Mouse (Mus musculus) lung, postnatal 0 days (tissue): Measurements from ENCODE around the gene Olfr577. TPM values are rescaled to one million over a fixed set of nuclear protein-coding genes. Genes with fewer than 3 reads are reported as not detected.

Source experiments
- ATAC-seq: fragments of 200-750 bp; cut with Nextera tagmentation; 2 replicates; pipeline ENCODE4 v1.8.0; 2017; ENCODE audit warnings: moderate library complexity
- DNase-seq: peaks from one replicate; pipeline ENCODE4 v3.0.0-alpha.2; 2016; ENCODE audit warnings: low spot score
- H3K27ac ChIP-seq: fragments of 300-500 bp; sonication (generic); 2 replicates; pipeline ENCODE4 v1.5.1; 2014; ENCODE audit warnings: antibody characterized with exemption, mild to moderate bottlenecking, low read length, mixed read lengths
- H3K27me3 ChIP-seq: fragments of 300-500 bp; sonication (generic); replicated peaks from 2 replicates; pipeline ENCODE4 v1.6.1; 2014; ENCODE audit warnings: low read length, mixed read lengths; ENCODE audit not compliant: insufficient read depth
- H3K36me3 ChIP-seq: fragments of 300-500 bp; sonication (generic); 2 replicates; pipeline ENCODE4 v1.6.1; 2014; ENCODE audit warnings: low read length, mixed read lengths; ENCODE audit not compliant: insufficient read depth
- H3K4me1 ChIP-seq: fragments of 300-500 bp; sonication (generic); 2 replicates; pipeline ENCODE4 v1.6.1; 2014; ENCODE audit warnings: antibody characterized with exemption, low read depth, low read length, mixed read lengths; ENCODE audit not compliant: insufficient read depth
- H3K4me2 ChIP-seq: fragments of 300-500 bp; sonication (generic); replicated peaks from 2 replicates; pipeline ENCODE4 v1.6.1; 2014; ENCODE audit warnings: low read depth, mild to moderate bottlenecking, low read length, moderate library complexity, mixed read lengths
- H3K4me3 ChIP-seq: fragments of 300-500 bp; sonication (generic); 2 replicates; pipeline ENCODE4 v1.5.1; 2014; ENCODE audit warnings: low read depth, low read length
- H3K9ac ChIP-seq: fragments of 300-500 bp; sonication (generic); replicated peaks from 2 replicates; pipeline ENCODE4 v1.6.1; 2014; ENCODE audit warnings: low read depth, mild to moderate bottlenecking
- H3K9me3 ChIP-seq: fragments of 300-500 bp; sonication (generic); 2 replicates; pipeline ENCODE4 v1.6.1; 2016; ENCODE audit warnings: low read length, mixed read lengths
- CTCF ChIP-seq: IDR thresholded peaks from 2 replicates; pipeline ENCODE4 v1.5.1; 2016; ENCODE audit warnings: antibody characterized with exemption, mild to moderate bottlenecking
- EP300 ChIP-seq: IDR thresholded peaks from 2 replicates; pipeline ENCODE4 v1.6.1; 2016; ENCODE audit warnings: antibody characterized with exemption, mild to moderate bottlenecking, control low read depth
- WGBS: fragments of 180-500 bp; shearing (Covaris S2); extraction: QIAGEN DNeasy Blood & Tissue Kit; methylation state at CpG from one replicate; pipeline ENCODE4 v1.1.7; 2014; 5-methylcytosine and 5-hydroxymethylcytosine counted together
- polyA plus RNA-seq: library from polyadenylated mRNA; unstranded; fragments of >200 nt; fragmentation: Nextera tagmentation; extraction: Ambion mirVana; gene quantifications from 2 replicates; pipeline ENCODE4 v1.2.1, GENCODE M21; 2015

Gene Olfr577
- not detected in 2 replicates for polyA plus RNA-seq

GRCm38 (mm10) chr7:102975843-102976242 is at the start of gene Olfr577:
Gene Olfr577 (minus strand): TSS chr7:102975943.
- TF ChIP-seq CTCF: no peak
- TF ChIP-seq EP300: no peak
- H3K4me1 ChIP-seq: no peaks in the 10 kb centered on the region
- no peaks in the 10 kb centered on the region for H3K9me3 ChIP-seq
- H3K4me3 ChIP-seq: no peak within 1 kb of the TSS
- no peak for DNase-seq
- no peaks in the 10 kb centered on the region for H3K36me3 ChIP-seq
- ATAC-seq: no peak
- H3K4me2 ChIP-seq: no peak within 1 kb of the TSS
- 73% methylated on average over 2 of the region's 2 CpGs for WGBS
- no peak within 1 kb of the TSS for H3K9ac ChIP-seq
- no peaks in the 10 kb centered on the region for H3K27me3 ChIP-seq
- H3K27ac ChIP-seq: no peak within 1 kb of the TSS

- H3K36me3 ChIP-seq: no peaks in the 10 kb centered on the region
- H3K4me3 ChIP-seq: no peak within 1 kb of the TSS
- whole genome bisulfite sequencing: 48% methylated on average over 3 of the region's 3 CpGs
- no peak within 1 kb of the TSS for H3K27ac ChIP-seq
- no peak within 1 kb of the TSS for H3K9ac ChIP-seq
- DNase-seq: no peak
- H3K9me3 ChIP-seq: no peaks in the 10 kb centered on the region
- TF ChIP-seq CTCF (no peak), EP300 (no peak)
- no peaks in the 10 kb centered on the region for H3K4me1 ChIP-seq
- no peak within 1 kb of the TSS for H3K4me2 ChIP-seq
- ATAC-seq: no peak
- no peaks in the 10 kb centered on the region for H3K27me3 ChIP-seq
Measured at GRCm38 (mm10) chr7:102989224-102989623, 13.5 kb upstream of the Olfr577 start, which contains the start of gene Olfr578. Gene Olfr578 (minus strand): TSS chr7:102989324.

- Histone ChIP-seq H3K4me2 (no peak overlapping the region), H3K27ac (no peak overlapping the region), H3K27me3 (no peaks in the 10 kb centered on the region), H3K4me1 (no peaks in the 10 kb centered on the region), H3K4me3 (no peak overlapping the region), H3K9me3 (no peaks in the 10 kb centered on the region), H3K9ac (no peak overlapping the region), H3K36me3 (no peaks in the 10 kb centered on the region)
- 31% methylated on average over 1 of the region's 1 CpGs for WGBS
- no peak for ATAC-seq
- DNase-seq: no peak
- TF ChIP-seq EP300 (no peak), CTCF (no peak)
Measured at GRCm38 (mm10) chr7:102974399-102974798, 1.3 kb downstream of the Olfr577 start.

- ATAC-seq: no peak
- H3K4me3 ChIP-seq: no peak within 1 kb of the TSS
- no peaks in the 10 kb centered on the region for H3K4me1 ChIP-seq
- H3K4me2 ChIP-seq: no peak within 1 kb of the TSS
- WGBS: 7% methylated on average over 2 of the region's 2 CpGs
- no peak within 1 kb of the TSS for H3K27ac ChIP-seq
- H3K36me3 ChIP-seq: no peaks in the 10 kb centered on the region
- H3K27me3 ChIP-seq: no peaks in the 10 kb centered on the region
- no peak within 1 kb of the TSS for H3K9ac ChIP-seq
- TF ChIP-seq EP300 (no peak), CTCF (no peak)
- DNase-seq: no peak
- H3K9me3 ChIP-seq: no peaks in the 10 kb centered on the region
Measured at GRCm38 (mm10) chr7:102962360-102962759, 13.4 kb downstream of the Olfr577 start, which contains the start of gene Olfr576. Gene Olfr576 (plus strand): TSS chr7:102962660.

- H3K9me3 ChIP-seq: no peaks in the 10 kb centered on the region
- WGBS: 14% methylated on average over 1 of the region's 1 CpGs
- H3K9ac ChIP-seq: no peak within 1 kb of the TSS
- no peaks in the 10 kb centered on the region for H3K36me3 ChIP-seq
- H3K4me2 ChIP-seq: no peak within 1 kb of the TSS
- ATAC-seq (no peak), DNase-seq (no peak)
- H3K4me1 ChIP-seq: no peaks in the 10 kb centered on the region
- no peak for TF ChIP-seq CTCF
- no peak for TF ChIP-seq EP300
- no peaks in the 10 kb centered on the region for H3K27me3 ChIP-seq
- no peak within 1 kb of the TSS for H3K27ac ChIP-seq
- H3K4me3 ChIP-seq: no peak within 1 kb of the TSS
Measured at GRCm38 (mm10) chr7:102958593-102958992, 17.1 kb downstream of the Olfr577 start, which contains the start of gene Olfr575. Gene Olfr575 (minus strand): TSS chr7:102958775.

GRCm38 (mm10) chr7:102958137-102958536 is 17.6 kb downstream of the Olfr577 start:
- DNase-seq (no peak), ATAC-seq (no peak)
- Histone ChIP-seq H3K27me3 (no peaks in the 10 kb centered on the region), H3K36me3 (no peaks in the 10 kb centered on the region), H3K4me1 (no peaks in the 10 kb centered on the region), H3K27ac (no peak overlapping the region), H3K9ac (no peak overlapping the region), H3K9me3 (no peaks in the 10 kb centered on the region), H3K4me2 (no peak overlapping the region), H3K4me3 (no peak overlapping the region)
- WGBS: 47% methylated on average over 3 of the region's 3 CpGs
- no peak for TF ChIP-seq CTCF
- no peak for TF ChIP-seq EP300

- Histone ChIP-seq H3K4me1 (no peaks in the 10 kb centered on the region), H3K36me3 (no peaks in the 10 kb centered on the region), H3K27ac (no peak overlapping the region), H3K9ac (no peak overlapping the region), H3K4me2 (no peak overlapping the region), H3K27me3 (no peaks in the 10 kb centered on the region), H3K4me3 (no peak overlapping the region), H3K9me3 (no peaks in the 10 kb centered on the region)
- 35% methylated on average over 1 of the region's 1 CpGs for WGBS
- no peak for TF ChIP-seq EP300
- TF ChIP-seq CTCF: no peak
- DNase-seq (no peak), ATAC-seq (no peak)
Measured at GRCm38 (mm10) chr7:102950732-102951131, 25.0 kb downstream of the Olfr577 start.
